Mouse (Mus musculus) liver (tissue): ENCODE results near the gene B3gnt3.

Experiments used
- DNase-seq: peaks from one replicate; pipeline ENCODE4 v3.0.0-alpha.2; 2020; ENCODE audit warnings: mixed read lengths

B3gnt3 gene

DNA sequence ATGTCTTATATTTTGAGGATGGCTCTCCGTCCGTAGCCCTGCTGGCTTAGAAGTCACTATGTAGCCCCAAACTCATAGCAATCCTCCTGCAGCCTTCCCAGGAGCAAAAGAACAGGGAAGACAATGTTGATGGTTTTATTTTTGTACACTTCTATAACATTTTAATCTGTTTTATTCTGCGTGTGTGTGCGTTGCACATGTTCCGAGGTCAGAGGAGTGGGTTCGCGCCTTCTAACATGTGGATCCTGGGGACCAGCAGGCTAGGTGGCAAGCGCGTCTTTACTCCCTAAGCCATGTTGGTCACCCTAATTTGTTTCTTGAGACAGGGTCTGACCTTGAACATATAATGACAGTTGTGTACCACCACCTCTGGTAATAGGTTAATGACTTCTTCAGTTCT is 24.8 kb downstream of the B3gnt3 start:
- DNase-seq = no peak

DNA sequence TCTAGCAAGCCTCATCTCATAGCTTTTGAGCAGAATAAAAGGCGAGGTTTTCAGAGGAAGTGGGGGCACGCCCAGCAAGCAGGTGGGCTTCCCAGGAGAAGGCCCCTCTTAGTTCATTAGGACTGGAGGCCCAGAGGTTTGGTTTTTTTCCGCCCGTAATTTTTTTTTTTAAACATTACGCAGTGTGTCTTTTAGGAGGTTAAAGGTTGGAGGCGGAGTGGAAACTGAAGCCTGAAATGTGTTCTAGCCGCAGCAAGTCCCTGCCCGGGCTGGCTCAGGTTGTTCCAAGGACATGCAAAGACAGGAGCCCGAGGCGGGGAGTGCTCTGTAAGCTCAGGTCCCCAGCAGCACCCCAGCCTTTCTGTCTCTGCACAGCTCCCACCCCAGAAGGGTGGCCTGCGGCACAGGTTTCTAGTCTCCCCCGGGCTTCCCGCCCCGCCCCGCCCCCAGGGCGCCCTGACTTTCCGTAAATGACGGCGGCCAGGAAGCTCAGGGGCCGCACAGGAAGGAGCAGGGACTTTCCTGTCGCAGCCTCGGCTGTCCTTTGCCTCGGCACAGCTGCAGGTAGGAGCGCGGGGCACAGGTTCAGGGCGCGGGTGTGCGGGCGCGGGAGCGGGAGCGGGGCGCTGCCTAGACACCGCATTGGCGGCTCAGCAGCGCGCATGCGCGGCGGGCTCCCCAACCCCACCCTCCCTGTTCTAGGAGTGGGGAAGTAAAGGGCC is 25.4 kb downstream of the B3gnt3 start, which contains the start of gene Jak3:
Jak3 (plus strand) TSS at position 277 of the 722 bp plus-strand sequence.
- peak; percentile 87 for DNase-seq

DNA sequence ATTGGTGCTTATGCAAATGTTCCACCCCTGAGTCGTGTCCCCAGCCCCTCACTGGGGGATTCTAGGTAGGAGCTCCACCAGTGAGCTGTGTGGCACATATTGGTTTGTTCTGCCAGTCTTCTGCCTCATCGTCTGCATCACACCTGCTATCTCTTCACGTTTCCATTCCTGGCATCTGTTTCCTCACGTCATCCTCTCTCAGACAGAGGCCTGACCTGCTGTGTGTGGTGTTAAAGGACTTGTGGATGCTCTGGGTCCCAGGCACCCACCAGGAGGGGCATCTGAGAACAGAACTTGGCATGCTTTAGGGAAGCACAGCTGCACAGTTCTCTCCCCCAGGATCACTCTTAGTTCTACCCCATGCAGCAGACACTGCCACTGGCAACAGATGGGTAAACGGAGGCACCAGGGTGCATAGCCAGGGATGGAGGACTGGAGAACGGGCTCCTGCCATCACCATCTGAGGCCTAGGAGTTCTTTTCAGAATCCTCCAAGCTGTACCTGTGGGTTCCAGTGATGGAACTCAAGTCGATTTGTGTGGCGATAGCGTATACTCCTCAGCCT is 26.1 kb downstream of the B3gnt3 start:
- DNase-seq = no peak

DNA sequence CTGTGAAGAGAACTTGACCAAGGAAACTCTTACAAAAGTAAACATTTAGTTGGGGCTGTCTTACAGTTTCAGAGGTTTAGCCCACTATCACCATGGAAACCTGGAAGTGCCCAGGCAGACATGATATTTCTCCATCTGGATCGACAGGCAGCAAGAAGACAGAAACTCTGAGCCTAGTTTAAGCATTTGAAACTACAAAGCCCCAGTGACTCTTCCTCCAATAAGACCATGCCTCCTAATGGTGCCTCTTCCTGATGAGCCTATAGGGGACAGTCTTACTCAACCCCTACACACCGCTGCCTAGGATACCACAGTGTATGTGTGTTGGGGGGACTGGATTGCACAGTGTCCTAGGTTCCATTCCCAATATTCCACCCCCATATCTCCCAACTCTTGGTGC is 27.5 kb downstream of the B3gnt3 start:
- no peak for DNase-seq

DNA sequence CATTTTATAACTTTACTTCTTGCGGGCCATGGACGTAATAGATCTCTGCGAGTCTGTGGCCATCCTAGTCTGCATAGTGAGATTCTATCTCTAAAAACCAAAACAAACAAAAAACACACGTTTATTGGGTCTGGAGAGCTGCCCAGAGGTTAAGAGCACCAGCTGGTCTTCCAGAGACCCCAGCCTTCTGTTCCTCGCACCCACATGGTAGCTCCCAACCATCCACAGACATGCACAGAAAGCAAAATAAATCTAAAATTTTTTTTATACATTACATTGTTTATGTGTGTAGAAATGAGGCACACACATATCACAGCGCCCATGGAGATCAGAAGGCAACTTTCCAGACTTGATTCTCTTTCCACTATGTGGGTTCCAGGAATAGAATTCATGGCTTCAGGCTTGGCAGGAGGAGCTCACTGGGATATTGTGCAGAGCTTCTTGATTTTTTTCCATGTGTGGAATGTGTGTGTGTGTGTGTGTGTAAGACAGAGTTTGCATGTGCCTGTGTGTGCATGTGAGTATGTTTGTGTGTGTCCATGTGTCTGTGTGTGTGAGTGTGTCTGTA is 29.3 kb downstream of the B3gnt3 start:
- no peak for DNase-seq

DNA sequence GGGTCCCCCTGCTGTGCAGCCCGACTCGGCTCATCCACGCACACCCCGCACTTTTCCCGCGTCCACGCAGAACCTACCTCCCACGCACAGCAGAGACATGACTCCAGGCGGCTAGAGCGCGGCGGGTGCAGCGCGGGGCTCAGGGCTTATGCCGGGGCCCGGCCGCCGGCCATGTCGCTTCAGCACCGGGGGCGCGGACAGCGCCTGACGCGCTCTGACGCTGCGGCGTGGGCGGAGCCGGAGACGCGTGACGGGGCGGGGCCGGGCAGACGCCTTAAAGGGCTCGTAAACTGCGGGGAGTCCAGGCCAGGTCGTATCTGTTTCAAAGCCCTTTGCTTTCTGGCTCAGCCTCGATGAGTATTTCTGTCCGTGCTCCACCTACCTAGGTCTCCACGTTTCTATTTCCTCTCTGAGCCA is 30.0 kb downstream of the B3gnt3 start, which contains the start of gene Unc13a:
Unc13a (minus strand) TSS at position 209 of the 417 bp plus-strand sequence.
- peak; percentile 89 for DNase-seq

DNA sequence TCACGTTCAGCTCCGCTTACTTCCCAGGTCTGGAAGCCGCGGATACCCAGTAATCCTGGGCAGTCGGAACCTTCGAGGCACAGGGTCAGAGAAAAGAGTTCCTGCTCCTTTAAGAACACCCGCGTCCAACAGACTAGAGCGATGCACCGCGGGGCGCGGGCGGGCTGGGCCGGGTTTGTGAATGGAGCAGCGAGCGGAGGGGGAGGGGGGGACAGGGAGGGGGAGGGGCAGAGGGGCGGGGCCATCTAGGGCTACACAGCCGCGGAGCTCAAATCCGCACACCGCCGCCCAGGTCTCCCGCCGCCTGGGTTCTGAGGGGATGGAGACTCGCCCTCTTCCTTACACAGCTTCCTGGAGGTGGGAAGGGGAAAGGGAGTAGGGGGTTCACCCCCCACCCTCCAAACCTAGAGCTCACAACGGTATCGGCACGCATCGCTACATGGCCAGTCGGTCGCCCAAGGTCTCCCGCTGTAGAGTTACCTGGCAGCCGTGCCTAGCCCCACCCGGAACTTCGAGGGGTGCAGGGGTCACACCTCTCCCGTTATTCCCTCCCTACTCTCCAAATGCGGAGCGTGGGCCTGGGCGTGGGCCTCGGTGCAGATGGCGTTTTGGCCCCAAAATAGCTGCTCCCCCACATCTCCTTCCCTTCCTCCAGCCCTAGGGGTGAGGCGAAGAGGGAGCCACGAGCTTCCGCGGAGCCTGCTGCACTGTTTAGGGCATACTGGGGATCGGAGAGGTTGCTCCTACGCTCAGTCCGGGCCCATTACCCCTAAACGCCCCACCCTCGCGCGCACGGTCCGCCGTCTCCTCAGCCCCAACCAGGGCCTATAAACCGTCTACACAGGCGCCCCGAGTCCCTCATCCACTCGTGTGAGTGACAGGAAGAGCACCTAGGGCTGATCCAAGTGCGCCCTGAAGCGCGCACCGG is 30.7 kb downstream of the B3gnt3 start:
- peak; percentile 71 for DNase-seq

DNA sequence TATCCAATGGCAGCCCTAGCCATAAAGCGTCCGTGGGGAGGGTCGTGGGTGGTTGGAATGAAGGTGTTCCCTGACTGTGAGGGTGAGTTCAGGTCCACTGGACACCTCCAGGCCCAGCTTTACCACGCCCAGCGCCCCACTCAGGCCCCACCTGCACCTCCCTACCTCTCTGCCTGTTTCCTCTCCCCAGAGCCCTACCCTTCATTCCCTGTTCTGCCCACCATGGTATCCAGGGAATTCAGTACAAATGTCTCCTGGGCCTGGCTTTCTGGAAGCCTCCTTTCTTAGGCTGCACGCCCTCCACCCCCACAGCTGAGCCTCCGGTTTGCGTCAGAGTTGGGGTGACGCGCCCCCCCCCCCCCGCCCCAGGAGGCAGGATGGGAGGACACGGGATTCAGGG is 31.4 kb downstream of the B3gnt3 start:
- no peak for DNase-seq

DNA sequence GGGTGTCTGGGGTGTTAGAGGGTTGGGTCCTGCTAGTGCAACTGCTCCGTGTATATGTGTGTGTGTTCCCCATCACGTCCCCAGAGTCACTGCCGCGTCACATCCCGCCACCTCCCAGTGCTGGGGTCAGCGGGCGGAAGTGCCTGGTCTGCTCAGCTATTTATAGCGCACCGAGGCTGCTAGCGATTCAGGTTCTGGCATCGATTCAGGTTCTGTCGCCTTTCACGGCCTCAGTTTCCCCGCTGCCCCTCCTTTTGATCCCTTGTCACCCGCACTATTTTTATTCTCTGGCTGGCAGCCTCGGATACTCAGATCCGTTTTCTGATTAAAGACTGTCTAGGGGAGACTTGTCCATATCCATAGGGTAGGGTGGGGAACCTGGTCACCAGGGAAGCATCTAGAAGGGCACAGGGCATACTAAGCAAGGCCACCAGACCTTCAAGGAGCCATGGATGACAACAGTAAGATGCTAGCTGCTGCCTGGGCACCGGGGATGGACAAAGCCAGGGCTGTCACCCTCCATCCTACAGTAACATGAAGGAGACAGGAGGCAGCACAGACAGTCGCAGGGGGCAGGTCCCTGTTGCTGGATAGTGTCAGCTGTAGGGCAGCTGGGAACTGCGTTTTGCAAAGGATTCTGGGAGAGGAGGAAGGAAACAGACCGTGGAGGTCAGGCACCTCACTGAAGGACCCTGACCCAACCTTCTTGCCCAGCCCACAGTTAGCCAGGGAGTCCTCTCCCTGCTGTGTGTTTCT is 33.2 kb downstream of the B3gnt3 start:
- peak; percentile 52 for DNase-seq

DNA sequence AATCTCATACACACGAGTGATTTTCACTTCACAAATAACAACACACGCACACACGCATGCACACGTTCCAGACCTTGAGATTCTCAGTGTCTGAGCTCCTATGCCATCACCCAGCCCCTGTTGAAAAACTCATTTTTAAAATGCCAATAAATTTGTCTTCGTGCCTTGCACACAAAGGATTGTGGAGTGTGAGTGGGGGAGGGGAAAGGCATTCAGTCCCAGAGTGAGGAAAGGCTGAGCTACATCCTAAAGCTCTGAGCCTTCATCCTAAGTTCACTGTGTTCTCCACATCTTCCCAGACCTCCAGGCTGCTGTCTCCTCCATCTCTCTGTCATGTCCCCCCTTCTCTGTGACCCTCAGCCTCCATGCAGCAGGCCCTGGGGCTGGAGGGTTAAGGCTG is 34.3 kb downstream of the B3gnt3 start:
- DNase-seq = no peak

DNA sequence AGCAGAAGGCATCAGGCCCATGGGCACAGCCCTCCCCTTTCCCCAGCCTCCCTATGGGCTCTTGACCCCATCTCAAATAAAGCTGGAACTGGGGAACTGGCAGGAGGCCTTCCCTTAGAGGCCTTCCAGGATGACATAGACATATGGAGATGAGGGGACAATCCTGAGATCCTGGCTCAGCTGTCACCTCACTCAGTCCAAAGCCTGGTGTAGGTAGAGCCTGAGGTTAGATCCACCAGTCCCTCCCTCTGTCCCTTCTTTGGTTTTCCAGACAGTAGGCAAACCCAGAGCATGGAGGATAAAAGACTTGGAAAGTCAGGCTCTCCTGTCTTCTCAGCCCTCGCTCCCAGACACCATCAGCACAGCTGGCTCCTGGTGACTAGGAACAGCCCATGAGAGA is 34.7 kb downstream of the B3gnt3 start:
- no peak for DNase-seq

DNA sequence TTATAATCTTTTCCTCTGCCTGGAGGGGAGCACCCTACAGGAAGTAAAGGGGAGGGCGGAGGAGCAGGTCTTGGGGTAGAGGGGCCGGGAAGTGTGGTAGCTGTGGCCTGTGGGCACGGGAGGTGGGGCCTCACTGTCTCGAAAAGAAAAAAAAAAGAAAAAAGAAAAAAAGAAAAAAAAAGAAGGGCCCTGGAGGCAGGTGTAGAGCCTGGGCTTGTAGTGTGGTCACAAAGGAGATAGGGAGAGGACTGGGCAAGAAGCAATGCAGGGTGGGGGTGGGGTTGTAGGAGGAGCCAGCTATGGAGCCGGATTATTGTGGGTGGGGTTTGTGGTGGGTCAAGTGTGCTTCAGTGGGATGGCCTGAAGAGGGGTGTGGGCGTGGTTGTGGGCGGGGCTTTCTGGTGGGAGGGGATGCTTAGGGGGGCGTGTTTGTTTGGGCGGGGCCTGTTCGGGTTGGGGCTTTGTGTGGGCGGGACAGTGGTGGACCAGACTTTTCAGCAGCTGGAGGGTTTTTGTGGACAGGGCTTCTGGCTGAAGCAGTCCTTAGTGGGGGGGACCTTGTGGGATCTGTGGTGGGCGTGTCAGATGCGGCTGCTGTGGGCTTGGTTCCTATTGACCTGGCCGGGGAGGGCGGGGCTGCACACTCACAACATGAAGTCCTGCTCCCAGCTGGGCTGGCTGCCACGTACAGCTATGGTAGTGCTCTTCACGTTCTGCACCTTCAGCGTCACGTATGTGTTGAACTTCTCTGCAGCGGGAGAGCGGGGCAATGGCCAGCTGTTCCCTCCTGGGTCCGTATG is 36.1 kb downstream of the B3gnt3 start:
- DNase-seq = peak; percentile 87

DNA sequence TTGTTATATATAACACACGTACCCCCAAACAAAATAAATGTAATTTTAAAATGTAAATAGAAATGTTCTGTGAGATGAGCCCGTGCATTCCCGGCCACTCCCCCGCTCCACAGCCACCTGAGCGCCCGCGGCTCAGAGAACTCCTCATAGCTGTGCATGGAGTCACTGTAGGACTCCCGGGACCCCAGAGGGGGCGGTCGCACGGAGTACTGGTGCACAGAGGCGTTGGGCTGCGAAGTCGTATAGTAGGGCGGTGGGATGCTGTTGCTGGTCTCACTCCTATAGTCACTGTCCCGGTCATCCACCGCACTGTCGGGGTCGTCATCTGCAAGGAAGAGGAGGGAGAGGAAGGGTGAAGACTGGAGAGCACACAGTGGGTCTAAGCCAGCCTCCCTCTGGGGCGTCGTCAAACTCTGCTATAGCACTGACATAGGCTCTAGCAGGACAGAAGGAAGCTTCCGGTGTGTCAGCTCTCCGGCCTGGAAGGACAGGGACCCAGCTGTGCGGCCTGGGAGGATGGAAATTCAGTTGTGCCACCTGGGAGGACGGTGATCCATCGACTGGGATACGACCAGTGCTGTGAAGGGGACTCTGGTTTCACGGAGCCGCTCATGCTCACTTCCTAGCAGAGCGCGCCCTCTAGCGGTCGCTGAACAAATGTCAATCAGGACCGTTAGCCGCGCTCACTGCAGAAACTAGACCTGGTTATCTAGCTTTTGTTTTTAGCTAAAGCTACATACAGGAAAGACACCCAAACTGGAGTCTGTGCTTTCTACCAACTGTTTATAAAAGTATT is 41.1 kb downstream of the B3gnt3 start:
- DNase-seq = peak; percentile 86

DNA sequence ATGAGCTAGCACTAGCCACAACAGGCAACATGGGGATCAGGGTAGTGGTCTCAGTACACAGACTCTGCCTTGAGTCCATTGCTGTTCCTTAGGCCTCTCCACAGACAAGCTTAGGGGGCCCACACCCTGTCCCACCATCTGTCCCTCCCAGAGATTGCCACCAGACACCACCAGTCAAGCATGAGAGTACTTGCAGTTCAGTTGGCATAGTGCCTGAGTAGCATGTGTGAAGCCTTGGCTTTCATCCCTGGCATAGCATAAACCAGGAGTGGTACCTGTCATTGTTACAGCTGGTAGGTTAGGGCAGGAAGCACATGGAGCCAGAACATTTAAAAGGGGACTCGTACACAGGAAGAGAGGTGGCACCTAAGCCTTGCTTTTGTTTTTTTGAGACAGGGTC is 41.8 kb downstream of the B3gnt3 start:
- no peak for DNase-seq

DNA sequence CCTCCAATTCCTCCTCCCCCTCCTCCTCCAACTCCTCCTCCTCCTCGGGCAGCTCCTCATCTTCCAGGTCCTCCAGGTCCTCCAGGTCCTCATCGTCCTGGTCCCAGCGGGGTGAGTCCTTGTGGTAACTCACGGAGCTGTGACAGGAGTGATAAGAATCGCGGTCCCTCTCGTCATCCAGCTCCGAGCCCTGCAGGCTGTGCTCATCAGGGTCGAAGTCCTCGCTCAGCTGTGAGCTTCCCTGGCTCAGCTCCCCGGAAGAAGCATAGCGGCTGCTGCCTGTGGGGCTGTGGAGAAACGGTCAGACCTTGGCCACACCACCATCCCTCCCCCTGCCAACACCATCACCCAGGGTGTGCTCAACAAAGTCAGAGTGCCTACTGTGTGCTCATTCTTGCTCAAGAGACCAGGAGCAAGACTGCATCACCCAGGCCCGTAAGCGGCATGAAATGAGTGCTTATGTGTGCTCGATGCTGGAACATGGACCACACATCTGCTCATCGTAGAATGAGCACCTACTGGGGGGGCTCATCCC is 43.0 kb downstream of the B3gnt3 start:
- DNase-seq = no peak

DNA sequence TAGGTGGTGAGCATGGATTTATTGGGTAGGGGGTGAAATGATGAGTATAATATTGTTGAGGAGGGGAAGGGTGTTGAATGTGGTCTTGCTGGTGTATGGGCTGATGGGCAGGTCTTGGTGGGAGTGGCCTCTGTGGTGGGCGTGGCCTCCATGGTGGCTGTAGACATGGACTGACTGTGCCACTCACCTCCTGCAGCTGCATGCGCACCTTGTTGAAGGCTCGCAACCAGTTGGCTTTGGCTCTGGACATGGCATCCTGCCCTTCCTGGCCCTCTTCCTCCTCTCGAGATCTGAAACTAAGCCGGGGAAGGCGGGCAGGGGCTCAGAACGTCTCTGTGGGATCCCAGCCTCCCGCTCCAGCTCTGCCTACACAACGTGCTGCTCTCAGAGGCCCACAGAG is 43.8 kb downstream of the B3gnt3 start:
- DNase-seq = no peak

DNA sequence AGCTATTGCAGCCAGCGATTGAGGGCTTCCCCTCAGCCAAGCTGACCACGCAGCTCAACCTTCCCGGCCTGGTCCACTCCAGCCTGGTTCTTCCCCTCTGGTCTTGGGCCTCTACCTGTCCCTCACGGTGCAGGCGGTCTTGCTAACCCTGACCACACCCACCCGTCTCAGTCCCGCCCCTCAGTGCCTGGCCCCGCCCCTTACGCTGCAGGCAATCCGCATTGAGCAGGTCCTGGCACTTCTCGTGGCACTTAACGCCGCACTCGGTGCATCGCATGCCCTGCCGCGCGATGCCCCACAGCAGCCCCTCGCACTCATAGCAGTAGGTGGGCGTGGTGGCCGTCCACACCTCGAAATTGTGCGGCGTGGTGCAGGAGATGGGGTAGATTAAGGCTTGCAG is 47.0 kb downstream of the B3gnt3 start:
- DNase-seq = peak; percentile 80

DNA sequence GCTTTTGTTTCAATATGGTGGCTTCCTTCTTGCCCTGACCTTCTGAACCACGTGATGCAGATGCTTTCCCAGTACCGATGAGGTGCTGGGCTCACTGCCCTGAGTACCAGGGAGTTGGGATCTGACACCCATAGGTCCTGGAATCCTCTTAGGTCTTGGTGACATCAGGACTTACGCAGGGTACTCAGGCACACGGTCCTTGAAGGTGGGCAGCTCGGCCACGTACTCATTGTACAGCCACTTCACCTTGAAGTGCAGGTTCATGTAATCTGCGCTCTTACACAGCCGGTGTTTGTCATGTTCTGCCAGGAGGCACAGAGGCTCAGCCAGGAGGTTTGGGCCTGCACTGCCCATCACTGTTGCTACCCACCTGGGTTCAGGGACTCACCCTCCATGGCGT is 56.1 kb downstream of the B3gnt3 start:
- DNase-seq = no peak
